Mouse (Mus musculus): Measurements from ENCODE around the gene Lin52. TPM values are rescaled to one million over a fixed set of nuclear protein-coding genes. Genes with fewer than 3 reads are reported as not detected.

Lin52 gene
- polyA plus RNA-seq, 1 experiment, result 0.60 TPM

DNA sequence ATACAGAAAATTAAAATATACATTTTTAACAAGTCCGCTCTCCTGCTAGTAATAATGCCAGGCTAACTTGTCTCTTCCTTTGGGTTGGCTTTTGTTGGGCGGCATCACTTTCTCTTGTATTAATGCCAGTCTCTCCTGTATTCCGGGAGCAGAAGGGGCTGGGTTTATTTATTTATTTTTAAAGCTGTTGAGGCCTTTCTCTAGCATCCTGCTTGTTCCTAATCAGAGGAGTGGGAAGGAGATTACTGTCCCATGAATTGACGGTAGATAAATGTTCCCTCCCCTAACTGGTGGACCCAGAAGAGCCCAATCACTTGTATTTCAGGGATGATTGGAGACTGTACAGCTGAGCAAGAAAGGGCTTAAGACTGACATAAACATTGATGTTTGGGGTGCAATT lies 50.1 kb downstream of the Lin52 start:
- no peaks in the 10 kb centered on the region for H3K27me3 ChIP-seq (replicated peaks)
- TF ChIP-seq FLI1 (IDR thresholded peaks at IDR 0.05; ENCODE audit: low read length) (no peak), GATA1 (IDR thresholded peaks at IDR 0.05; ENCODE audit: borderline replicate concordance, low read length) (no peak)
- H3K9me3 ChIP-seq, result no peaks in the 10 kb centered on the region
- peaks cover 3% of the 10 kb centered on the region for H3K36me3 ChIP-seq (replicated peaks; ENCODE audit: low read length)
- H3K4me3 ChIP-seq (replicated peaks), result no peak overlapping the region
- peaks cover 2% of the 10 kb centered on the region; the same call in 1 of the 2 replicates for H3K4me1 ChIP-seq

DNA sequence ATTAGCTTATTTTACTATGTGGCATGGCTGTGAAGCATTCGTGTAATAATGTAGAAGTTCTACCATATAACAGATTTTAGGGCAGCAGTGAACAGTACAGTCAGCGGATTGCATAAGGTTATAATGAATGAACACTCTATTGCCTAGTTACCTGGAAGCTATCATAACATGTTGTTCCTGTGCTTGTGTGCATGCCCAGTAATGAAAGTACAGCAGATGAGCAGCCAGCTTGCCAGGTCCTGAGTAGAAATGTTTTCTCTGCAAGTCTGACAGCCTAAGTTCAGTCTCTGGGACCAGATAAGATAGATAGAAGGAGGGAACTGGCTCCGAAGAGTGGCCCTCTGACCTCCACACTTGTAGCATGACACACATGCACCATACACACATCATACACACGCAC lies 55.6 kb downstream of the Lin52 start:
- H3K27me3 ChIP-seq (replicated peaks), result no peaks in the 10 kb centered on the region
- no peaks in the 10 kb centered on the region for H3K9me3 ChIP-seq
- TF ChIP-seq GATA1 (IDR thresholded peaks at IDR 0.05; ENCODE audit: borderline replicate concordance, low read length), result no peak
- no peak for TF ChIP-seq FLI1 (IDR thresholded peaks at IDR 0.05; ENCODE audit: low read length)

DNA sequence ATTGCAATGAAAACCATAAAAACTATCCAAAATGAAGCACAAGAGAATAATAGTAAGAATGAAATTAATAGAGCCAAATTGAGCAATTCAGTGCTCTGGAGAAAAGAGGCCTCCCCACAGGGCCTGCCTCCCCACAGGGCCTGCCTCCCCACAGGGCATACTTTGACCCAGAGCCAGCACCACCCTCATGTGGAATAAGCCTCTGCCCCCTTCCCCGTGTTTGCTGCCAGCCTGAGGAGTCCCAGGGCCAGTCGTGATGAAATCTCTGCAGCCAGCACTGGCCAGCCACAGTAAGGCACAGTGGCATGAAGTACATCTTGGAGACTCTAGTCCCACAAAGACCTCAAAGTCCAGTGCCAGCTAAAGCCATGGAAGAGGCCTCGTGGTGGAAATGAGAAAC lies 60.8 kb downstream of the Lin52 start:
- H3K4me3 ChIP-seq (replicated peaks), result no peak overlapping the region
- no peaks in the 10 kb centered on the region for H3K27me3 ChIP-seq (replicated peaks)
- no peak for TF ChIP-seq GATA1 (IDR thresholded peaks at IDR 0.05; ENCODE audit: borderline replicate concordance, low read length)
- no peak for TF ChIP-seq FLI1 (IDR thresholded peaks at IDR 0.05; ENCODE audit: low read length)
- peaks cover 5% of the 10 kb centered on the region for H3K4me1 ChIP-seq
- H3K9me3 ChIP-seq, result no peaks in the 10 kb centered on the region
- peaks cover 13% of the 10 kb centered on the region for H3K36me3 ChIP-seq (replicated peaks; ENCODE audit: low read length)

More for the DNA sequence above, 55.6 kb downstream of the Lin52 start:
- no peaks in the 10 kb centered on the region for H3K36me3 ChIP-seq (replicated peaks; ENCODE audit: low read length)
- no peak overlapping the region for H3K4me3 ChIP-seq (replicated peaks)
- peaks cover 2% of the 10 kb centered on the region; the same call in 1 of the 2 replicates for H3K4me1 ChIP-seq

DNA sequence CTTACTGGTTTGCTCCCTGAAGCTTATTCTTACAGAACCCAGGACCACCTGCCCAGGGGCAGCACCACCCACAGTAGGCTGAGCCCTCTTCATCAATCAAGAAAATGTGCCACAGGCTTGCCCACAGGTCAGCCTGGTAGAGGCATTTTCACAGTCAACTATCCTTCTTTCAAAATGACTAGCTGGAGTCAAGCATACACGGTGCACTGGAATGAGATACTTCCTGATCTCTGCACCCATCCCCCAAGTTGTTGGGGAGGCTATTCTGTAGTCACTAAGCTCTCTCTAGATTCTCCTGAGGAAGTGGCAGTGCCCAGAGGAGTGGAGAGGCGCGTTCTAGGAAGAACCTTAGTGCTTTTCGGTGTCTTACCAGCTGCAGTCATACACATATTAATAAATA lies 64.3 kb downstream of the Lin52 start:
- Histone ChIP-seq H3K9me3 (no peaks in the 10 kb centered on the region), H3K4me3 (replicated peaks) (no peak overlapping the region), H3K27me3 (replicated peaks) (no peaks in the 10 kb centered on the region), H3K4me1 (peaks cover 5% of the 10 kb centered on the region), H3K36me3 (replicated peaks; ENCODE audit: low read length) (peaks cover 16% of the 10 kb centered on the region)
- TF ChIP-seq GATA1 (IDR thresholded peaks at IDR 0.05; ENCODE audit: borderline replicate concordance, low read length) (no peak), FLI1 (IDR thresholded peaks at IDR 0.05; ENCODE audit: low read length) (no peak)

DNA sequence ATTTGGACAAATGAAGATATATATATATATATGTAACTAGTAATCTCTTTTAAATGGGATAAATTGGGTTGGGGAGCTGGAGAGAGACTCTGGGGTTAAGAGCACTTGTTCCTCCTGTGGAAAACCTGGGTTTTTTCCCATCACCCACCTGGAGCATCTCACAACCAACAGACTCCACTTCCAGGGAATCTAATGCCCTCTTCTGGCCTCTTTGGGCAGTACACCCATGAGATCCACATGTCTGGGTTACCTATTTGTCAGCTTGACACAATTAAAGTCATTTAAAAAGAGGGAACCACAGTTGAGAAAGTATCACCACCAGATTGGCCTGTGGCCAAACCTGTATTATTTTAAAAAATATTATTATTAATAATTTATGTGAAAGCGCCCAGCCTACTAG lies 65.4 kb downstream of the Lin52 start:
- Histone ChIP-seq H3K4me1 (peaks cover 5% of the 10 kb centered on the region), H3K4me3 (replicated peaks) (no peak overlapping the region), H3K36me3 (replicated peaks; ENCODE audit: low read length) (peaks cover 20% of the 10 kb centered on the region), H3K27me3 (replicated peaks) (no peaks in the 10 kb centered on the region), H3K9me3 (no peaks in the 10 kb centered on the region)
- TF ChIP-seq FLI1 (IDR thresholded peaks at IDR 0.05; ENCODE audit: low read length) (no peak), GATA1 (IDR thresholded peaks at IDR 0.05; ENCODE audit: borderline replicate concordance, low read length) (no peak)

DNA sequence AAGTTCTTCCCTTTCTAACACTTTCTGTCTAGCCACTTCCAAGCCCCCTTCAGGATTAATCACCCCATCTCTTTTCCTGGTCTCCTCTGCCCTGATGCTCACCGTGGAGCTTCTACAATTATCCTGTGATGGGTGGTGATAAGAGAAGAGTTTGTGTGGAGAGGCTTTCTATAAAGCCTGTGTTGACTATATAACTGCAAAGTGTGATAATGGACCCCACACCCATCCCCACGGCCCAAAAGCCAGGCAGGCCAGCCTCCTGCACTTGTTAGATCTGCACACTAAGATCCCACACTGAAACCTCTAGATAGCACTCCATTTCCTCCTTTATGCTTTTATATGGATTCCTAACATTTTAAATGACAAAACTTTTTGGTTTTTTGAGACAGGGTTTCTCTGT lies 66.8 kb downstream of the Lin52 start:
- peaks cover 8% of the 10 kb centered on the region for H3K4me1 ChIP-seq
- no peak overlapping the region for H3K4me3 ChIP-seq (replicated peaks)
- H3K36me3 ChIP-seq (replicated peaks; ENCODE audit: low read length), result peaks cover 17% of the 10 kb centered on the region
- H3K27me3 ChIP-seq (replicated peaks), result no peaks in the 10 kb centered on the region
- TF ChIP-seq GATA1 (IDR thresholded peaks at IDR 0.05; ENCODE audit: borderline replicate concordance, low read length), result no peak
- TF ChIP-seq FLI1 (IDR thresholded peaks at IDR 0.05; ENCODE audit: low read length), result no peak
- no peaks in the 10 kb centered on the region for H3K9me3 ChIP-seq

DNA sequence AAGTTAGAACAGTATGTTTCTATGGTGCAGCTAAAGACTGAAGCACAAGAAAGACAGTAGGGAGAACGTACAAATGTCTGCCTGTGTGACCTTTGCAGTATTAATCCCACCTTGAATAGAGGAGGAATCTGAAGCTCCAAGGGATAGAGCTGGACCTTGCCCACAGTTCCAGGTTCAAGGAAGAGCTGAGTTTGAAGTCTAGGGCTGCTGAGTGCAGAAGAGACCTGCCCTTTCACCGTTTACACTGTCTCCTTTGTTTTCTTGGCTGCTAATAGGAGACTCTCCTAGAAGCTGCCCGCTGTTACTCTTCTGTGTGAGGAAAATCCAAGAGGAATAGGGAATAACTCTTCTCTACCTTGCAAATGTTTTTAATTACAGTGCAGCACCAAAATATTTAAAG lies 72.5 kb downstream of the Lin52 start:
- Histone ChIP-seq H3K4me1 (peaks cover 22% of the 10 kb centered on the region), H3K9me3 (no peaks in the 10 kb centered on the region), H3K27me3 (replicated peaks) (no peaks in the 10 kb centered on the region), H3K4me3 (replicated peaks) (no peak overlapping the region), H3K36me3 (replicated peaks; ENCODE audit: low read length) (peaks cover 22% of the 10 kb centered on the region)
- TF ChIP-seq FLI1 (IDR thresholded peaks at IDR 0.05; ENCODE audit: low read length), result no peak
- no peak for TF ChIP-seq GATA1 (IDR thresholded peaks at IDR 0.05; ENCODE audit: borderline replicate concordance, low read length)

DNA sequence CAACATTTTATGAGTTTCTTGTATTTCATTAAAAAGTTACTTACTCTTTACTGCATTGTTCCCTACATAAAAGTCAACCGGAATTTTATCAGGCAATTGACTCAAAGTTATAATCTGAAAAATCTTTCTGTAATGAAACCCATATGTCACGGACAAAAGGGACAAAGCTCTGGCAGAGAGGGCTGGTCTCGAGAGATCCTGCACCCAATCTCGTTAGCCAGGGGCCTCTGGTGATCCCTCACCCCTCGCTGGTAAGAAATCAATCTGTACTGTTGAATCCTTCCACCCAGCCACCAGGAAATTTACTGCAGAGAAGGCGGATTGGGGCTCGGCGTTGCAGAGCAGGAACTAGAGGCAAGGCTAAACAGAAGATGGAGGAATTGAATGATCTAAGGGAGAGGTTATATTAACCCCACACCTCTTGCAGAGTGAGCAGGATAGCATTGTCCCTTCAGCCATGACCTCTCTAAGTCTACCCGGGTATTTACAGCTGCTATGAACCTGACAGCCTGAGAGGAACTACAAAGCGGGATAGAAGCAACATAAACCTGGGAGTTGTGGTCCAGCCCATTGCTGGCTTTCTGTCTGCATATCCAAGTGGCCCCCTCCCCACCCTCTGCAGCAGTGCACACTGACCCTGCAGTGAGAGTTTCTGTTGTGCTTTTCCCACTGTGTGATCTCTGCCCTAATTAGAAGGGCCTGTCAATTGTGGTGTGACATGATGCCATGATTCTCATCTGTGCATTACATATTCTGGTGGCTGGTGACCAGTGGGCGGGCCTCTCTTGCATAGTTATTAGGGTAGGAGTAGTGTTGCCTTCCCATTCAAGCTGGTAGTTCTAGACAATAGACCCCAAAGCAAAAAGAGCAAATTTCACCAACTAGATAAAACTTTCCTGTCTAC lies 73.2 kb downstream of the Lin52 start:
- peaks cover 23% of the 10 kb centered on the region for H3K36me3 ChIP-seq (replicated peaks; ENCODE audit: low read length)
- no peak overlapping the region for H3K4me3 ChIP-seq (replicated peaks)
- no peaks in the 10 kb centered on the region for H3K27me3 ChIP-seq (replicated peaks)
- TF ChIP-seq FLI1 (IDR thresholded peaks at IDR 0.05; ENCODE audit: low read length), result no peak
- TF ChIP-seq GATA1 (IDR thresholded peaks at IDR 0.05; ENCODE audit: borderline replicate concordance, low read length), result no peak
- no peaks in the 10 kb centered on the region for H3K9me3 ChIP-seq
- H3K4me1 ChIP-seq, result peaks cover 22% of the 10 kb centered on the region

DNA sequence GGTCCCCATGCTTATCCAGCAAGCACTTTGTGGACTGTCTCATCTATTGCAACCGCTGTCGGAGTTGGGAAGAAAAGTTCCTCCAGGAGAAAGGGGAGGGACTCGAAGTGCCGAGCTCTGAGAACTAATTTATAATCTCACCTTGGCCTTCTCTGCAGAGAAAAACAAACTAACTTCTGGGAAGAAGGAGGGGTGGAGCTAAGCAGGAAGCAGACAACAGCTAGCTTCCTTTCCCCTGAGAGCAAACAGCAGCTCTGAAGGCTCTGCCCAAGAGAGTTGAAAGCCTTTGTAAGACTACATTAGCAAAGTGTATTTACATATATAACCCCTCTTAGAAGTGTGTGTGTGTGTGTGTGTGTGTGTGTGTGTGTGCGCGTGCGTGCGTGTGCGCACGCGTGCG lies 74.2 kb downstream of the Lin52 start:
- no peak overlapping the region for H3K4me3 ChIP-seq (replicated peaks)
- no peaks in the 10 kb centered on the region for H3K9me3 ChIP-seq
- H3K36me3 ChIP-seq (replicated peaks; ENCODE audit: low read length), result peaks cover 23% of the 10 kb centered on the region
- no peaks in the 10 kb centered on the region for H3K27me3 ChIP-seq (replicated peaks)
- peaks cover 25% of the 10 kb centered on the region for H3K4me1 ChIP-seq
- no peak for TF ChIP-seq GATA1 (IDR thresholded peaks at IDR 0.05; ENCODE audit: borderline replicate concordance, low read length)
- no peak for TF ChIP-seq FLI1 (IDR thresholded peaks at IDR 0.05; ENCODE audit: low read length)

DNA sequence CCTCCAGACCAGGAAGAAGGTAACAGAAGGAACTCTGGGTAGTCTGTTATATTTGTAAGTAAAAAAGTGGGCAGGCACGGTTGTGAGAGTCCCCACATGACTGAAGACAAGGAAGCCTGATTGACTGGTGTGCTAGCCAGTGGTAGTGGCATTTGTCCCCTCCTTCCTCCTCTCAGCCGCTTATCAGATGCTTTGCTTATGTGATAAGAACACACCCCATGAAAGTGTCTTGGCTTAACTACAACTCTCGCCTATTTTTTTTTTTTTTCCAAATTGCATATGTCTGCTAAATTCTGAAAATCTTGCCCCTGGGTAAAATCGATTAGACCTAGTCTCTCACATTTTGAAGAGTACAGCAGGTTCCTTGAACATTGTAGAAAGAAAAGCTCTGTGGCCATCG lies 79.2 kb downstream of the Lin52 start:
- Histone ChIP-seq H3K27me3 (replicated peaks) (no peaks in the 10 kb centered on the region), H3K4me1 (peaks cover 16% of the 10 kb centered on the region), H3K9me3 (no peaks in the 10 kb centered on the region), H3K36me3 (replicated peaks; ENCODE audit: low read length) (peaks cover 44% of the 10 kb centered on the region), H3K4me3 (replicated peaks) (no peak overlapping the region)
- TF ChIP-seq GATA1 (IDR thresholded peaks at IDR 0.05; ENCODE audit: borderline replicate concordance, low read length) (no peak), FLI1 (IDR thresholded peaks at IDR 0.05; ENCODE audit: low read length) (no peak)
